Mouse (Mus musculus) megakaryocyte, embryonic 14.5 days (primary cell): ENCODE data around the gene Gas2l3.

Experiments
- FLI1 ChIP-seq: IDR thresholded peaks from 2 replicates; pipeline ENCODE4 v1.6.1; 2012; ENCODE audit warnings: low read length, inconsistent platforms, mixed read lengths
- GATA1 ChIP-seq: IDR thresholded peaks from 3 replicates; pipeline ENCODE4 v1.6.1; 2012; ENCODE audit warnings: mixed read lengths, low read length, inconsistent platforms, borderline replicate concordance

- TF ChIP-seq GATA1 (no peak), FLI1 (no peak)
Observed at GRCm38 (mm10) chr10:89443115-89443622, 598 bp downstream of the Gas2l3 start.
